Mouse (Mus musculus) bone marrow, adult 2 months (tissue): Measurements from ENCODE around the gene Ptov1. TPM values are rescaled to one million over a fixed set of nuclear protein-coding genes. Genes with fewer than 3 reads are reported as not detected.
A peak's percentile ranks its signal among the peaks of the same experiment; 100 is the strongest.

ENCODE experiments used
- H3K27ac ChIP-seq: fragments of 200-500 bp; 2 replicates; pipeline ENCODE4 v1.5.1; 2012; ENCODE audit warnings: low read depth, mild to moderate bottlenecking, control low read depth, inconsistent platforms, low read length; ENCODE audit not compliant: control insufficient read depth, poor library complexity, insufficient read depth
- H3K4me1 ChIP-seq: fragments of 200-500 bp; 2 replicates; pipeline ENCODE4 v1.6.1; 2011; ENCODE audit warnings: low read length; ENCODE audit not compliant: control insufficient read depth, insufficient read depth
- H3K4me3 ChIP-seq: fragments of 200-500 bp; replicated peaks from 2 replicates; pipeline ENCODE3; 2011; ENCODE audit warnings: mild to moderate bottlenecking, low read depth, low read length, control low read depth; ENCODE audit not compliant: control insufficient read depth
- CTCF ChIP-seq: fragments of 200-500 bp; IDR thresholded peaks from 2 replicates; pipeline ENCODE4 v1.5.1; 2011; ENCODE audit warnings: low read length, control low read depth; ENCODE audit not compliant: control insufficient read depth, insufficient read depth
- POLR2A ChIP-seq: fragments of 200-500 bp; IDR thresholded peaks from 2 replicates; pipeline ENCODE4 v1.6.1; 2011; ENCODE audit warnings: low read depth, mild to moderate bottlenecking, control low read depth, low read length, borderline replicate concordance; ENCODE audit not compliant: control insufficient read depth
- WGBS: fragments of 180-500 bp; shearing (Covaris S2); methylation state at CpG from one replicate; pipeline ENCODE4 v1.1.7; 2018; 5-methylcytosine and 5-hydroxymethylcytosine counted together
- polyA plus RNA-seq: library from polyadenylated mRNA; stranded (reverse); fragments of >200 nt; gene quantifications from 2 replicates; pipeline ENCODE4 v1.2.4, GENCODE M21; 2011; ENCODE audit warnings: low replicate concordance; ENCODE audit not compliant: missing spikeins, insufficient read depth, insufficient read length

The Ptov1 gene
- polyA plus RNA-seq, 1 experiment = 96.4 TPM

GRCm38 (mm10) chr7:44866276-44867009 lies 3.1 kb downstream of the Ptov1 start:
- Histone ChIP-seq H3K4me3 (no peak overlapping the region), H3K27ac (peak overlapping the region; percentile 52), H3K4me1 (peaks cover 5% of the 10 kb centered on the region)
- WGBS = 37% methylated on average over 15 of the region's 15 CpGs
- TF ChIP-seq POLR2A (no peak), CTCF (peak; percentile 58)

DNA sequence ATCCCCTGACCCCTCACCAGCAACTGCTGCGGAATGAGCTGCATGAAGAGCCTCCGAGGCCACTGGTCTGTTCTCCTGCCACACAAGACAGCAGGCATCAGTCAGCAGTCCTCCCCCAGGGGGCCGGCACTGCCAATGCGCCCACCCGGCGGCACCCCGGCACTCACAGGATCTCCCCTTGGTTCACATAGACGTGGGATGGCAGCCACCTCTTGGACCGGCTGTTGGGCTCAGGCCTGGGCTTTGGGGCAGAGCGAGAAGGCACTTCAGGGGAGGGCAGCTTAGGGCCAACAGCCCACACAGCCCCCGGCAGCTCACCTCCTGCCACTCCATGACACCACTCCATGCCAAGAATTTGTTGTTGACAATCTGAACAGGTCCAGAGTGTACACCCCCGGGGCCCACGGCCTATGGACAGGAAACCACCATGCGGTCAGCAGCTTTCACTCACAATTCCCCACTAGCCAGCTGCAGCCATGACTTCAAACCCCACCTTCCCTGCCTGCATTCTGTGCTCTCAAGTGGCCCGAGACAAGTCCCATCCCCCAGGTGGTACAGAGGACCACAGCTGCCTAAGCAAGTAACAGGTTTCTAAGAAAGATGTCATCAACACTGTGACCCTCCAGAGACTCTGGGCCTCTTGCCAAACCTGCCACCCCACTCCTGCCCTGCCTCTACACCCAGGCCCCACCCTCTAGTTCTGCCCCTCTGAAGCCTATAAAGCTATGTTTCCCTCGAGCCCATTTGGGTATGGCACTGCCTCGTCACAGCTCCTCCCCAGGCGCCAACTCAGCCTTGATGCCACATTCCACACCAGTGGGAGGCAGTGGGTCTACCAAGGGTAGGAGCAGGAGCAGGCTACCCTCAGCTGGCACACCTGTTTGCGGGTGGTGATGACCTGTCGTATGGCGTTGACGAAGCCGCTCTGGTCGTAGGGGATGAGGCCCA lies 4.7 kb downstream of the Ptov1 start:
- H3K4me3 ChIP-seq = no peak overlapping the region
- peaks cover 7% of the 10 kb centered on the region for H3K4me1 ChIP-seq
- H3K27ac ChIP-seq = no peak overlapping the region; the same call in 1 of the 2 replicates
- peak; percentile 26; the same call in 1 of the 2 replicates for TF ChIP-seq POLR2A
- no peak for TF ChIP-seq CTCF
- 67% methylated on average over 24 of the region's 24 CpGs for WGBS

- Histone ChIP-seq H3K27ac (no peak overlapping the region), H3K4me1 (peaks cover 7% of the 10 kb centered on the region), H3K4me3 (no peak overlapping the region)
- TF ChIP-seq POLR2A (no peak), CTCF (no peak)
- 83% methylated on average over 11 of the region's 11 CpGs for WGBS
Observed at GRCm38 (mm10) chr7:44863982-44864494, 5.5 kb downstream of the Ptov1 start.

- TF ChIP-seq CTCF (no peak), POLR2A (no peak)
- no peak overlapping the region for H3K4me3 ChIP-seq
- no peak overlapping the region for H3K27ac ChIP-seq
- peaks cover 7% of the 10 kb centered on the region for H3K4me1 ChIP-seq
- WGBS = 87% methylated on average over 14 of the region's 14 CpGs
Observed at GRCm38 (mm10) chr7:44863210-44863609, 6.4 kb downstream of the Ptov1 start.

- Histone ChIP-seq H3K4me1 (peaks cover 7% of the 10 kb centered on the region), H3K4me3 (no peak overlapping the region), H3K27ac (no peak overlapping the region)
- 95% methylated on average over 8 of the region's 8 CpGs for WGBS
- no peak for TF ChIP-seq POLR2A
- no peak for TF ChIP-seq CTCF
Observed at GRCm38 (mm10) chr7:44862434-44862833, 7.2 kb downstream of the Ptov1 start.

GRCm38 (mm10) chr7:44861429-44861816 lies 8.2 kb downstream of the Ptov1 start:
- Histone ChIP-seq H3K4me1 (peaks cover 5% of the 10 kb centered on the region), H3K27ac (no peak overlapping the region), H3K4me3 (no peak overlapping the region)
- TF ChIP-seq POLR2A = no peak; the same call in 1 of the 2 replicates
- 0 out of 2 replicates have a peak, but pooled peaks have one; percentile 2 for TF ChIP-seq CTCF
- WGBS = 88% methylated on average over 14 of the region's 14 CpGs

DNA sequence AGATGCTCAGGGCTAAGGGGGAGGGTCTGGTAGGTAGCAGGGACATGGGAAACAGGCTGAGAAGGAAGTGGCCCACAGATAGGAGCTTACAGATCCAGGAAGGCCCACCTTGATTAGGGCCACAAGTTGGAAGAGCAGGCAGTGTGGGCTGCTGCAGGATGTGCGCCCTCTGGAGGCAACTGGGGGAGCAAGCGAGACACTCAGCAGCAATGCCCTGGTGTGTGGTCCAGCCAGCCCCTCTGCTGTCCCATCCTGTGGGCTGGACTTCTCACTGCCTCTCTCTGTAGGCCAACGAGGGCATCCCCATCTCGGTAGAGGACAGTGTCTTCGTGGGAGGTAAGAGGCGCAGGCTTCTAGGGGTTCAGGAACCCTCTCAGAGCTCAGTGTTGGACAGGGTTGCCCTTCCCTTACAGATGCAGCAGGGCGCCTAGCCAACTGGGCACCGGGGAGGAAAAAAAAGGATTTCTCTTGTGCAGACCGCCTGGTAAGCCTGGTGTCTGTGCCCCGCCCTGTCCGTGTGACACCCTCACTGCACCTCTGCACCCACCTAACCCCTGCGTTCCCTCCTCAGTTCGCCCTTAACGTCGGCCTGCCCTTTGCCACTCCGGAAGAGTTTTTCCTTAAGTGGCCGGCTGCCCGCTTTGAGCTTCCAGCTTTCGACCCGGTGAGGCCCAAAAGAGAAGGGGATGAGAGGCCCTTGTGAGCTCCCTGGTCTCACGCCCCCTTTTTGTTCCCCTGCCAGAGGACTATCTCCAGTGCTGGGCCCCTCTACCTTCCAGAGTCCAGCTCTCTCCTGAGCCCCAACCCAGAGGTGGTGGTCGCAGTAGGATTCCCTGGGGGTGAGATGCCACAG lies 8.8 kb downstream of the Ptov1 start:
- Histone ChIP-seq H3K27ac (no peak overlapping the region), H3K4me1 (peaks cover 2% of the 10 kb centered on the region; the same call in 1 of the 2 replicates), H3K4me3 (no peak overlapping the region)
- TF ChIP-seq CTCF = peak; percentile 94
- peak; percentile 48; the same call in 1 of the 2 replicates for TF ChIP-seq POLR2A
- 63% methylated on average over 22 of the region's 22 CpGs for WGBS
